Mouse (Mus musculus) skeletal muscle tissue, adult 2 months (tissue): Measurements from ENCODE around the gene Gdpd5.
A peak's percentile ranks its signal among the peaks of the same experiment; 100 is the strongest.
"Not testable (repeated sequence)": the region's sequence is repeated elsewhere in the genome, so short reads cannot be mapped to it uniquely, and the experiment has no call there.

Experiments used
- DNase-seq: peaks from one replicate; pipeline ENCODE4 v3.0.0-alpha.2; 2012; ENCODE audit warnings: low read depth, low spot score

Gdpd5 gene

GRCm38 (mm10) chr7:99474836-99475561, 93.8 kb downstream of the Gdpd5 start:
- DNase-seq = no peak

- DNase-seq = no peak
These were observed 94.3 kb downstream of the Gdpd5 start for GRCm38 (mm10) chr7:99475562-99475911.

DNA sequence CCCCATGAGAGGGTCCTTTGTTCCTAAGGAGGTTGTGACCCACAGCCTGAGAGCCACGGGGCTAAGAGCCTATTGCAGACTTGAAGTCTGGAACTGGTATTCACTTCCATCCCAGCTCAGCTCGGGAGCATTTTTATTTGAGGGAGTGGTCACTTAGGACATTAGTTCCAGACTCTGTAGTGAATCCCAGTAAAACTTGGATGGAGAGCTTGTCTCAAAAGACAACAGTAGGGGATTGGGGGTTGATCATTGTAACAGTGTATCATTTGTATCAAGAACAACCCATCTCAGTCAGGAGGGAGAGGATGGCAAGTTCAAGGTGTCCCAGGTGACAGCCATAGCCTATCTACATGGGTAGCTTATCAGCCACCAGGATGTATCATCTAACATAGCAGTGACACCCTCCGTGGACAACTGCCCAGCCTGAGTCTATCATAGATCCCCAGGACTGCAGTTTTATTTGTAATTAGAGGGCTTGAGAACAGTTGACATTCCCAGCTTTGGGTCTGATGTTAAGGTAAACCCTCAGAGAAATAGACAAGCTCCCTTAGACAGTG, 95.4 kb downstream of the Gdpd5 start:
- no peak for DNase-seq

DNA sequence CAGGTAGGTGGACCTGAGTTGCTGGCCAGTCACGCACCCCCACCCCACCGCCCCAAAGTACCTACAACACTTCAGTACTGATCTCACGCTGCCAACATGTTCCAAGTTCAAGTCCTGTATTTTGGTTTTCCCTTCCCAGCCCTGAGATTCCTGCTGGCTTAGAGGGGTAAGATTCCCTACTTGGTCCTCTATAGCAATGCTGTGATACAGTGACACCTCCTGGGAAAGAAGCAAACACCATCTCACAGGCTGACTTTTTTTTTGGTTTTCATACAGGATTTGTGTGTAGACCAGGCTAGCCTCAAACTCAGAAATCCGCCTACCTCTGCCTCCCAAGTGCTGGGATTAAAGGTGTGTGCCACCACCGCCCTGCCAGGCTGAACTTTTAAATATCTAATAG, 96.0 kb downstream of the Gdpd5 start:
- no peak for DNase-seq

GRCm38 (mm10) chr7:99482637-99483036, 101.4 kb downstream of the Gdpd5 start:
- DNase-seq = no peak

- peak; percentile 97 for DNase-seq
These were observed 102.2 kb downstream of the Gdpd5 start, which contains the start of gene Rps3 for GRCm38 (mm10) chr7:99483271-99483923. Gene Rps3 (minus strand): TSS chr7:99483738.

DNA sequence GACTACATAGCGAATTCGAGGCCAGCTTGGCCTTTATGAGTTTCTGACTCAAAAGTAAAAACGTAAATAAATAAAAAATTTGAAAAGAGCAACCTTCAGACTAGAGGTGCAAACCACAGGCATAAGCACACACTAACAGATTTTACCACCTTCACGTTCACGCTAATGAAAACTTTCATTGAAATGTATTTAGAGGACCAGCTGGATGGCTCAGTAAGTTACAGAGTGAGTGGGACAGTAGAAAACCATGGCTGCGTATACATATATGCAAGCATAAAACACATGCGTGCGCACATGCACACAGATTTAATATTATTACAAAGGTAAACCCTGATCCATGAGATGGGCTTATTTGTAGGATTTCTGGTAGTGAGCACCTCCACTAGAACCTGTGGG, 102.7 kb downstream of the Gdpd5 start:
- no peak for DNase-seq

DNA sequence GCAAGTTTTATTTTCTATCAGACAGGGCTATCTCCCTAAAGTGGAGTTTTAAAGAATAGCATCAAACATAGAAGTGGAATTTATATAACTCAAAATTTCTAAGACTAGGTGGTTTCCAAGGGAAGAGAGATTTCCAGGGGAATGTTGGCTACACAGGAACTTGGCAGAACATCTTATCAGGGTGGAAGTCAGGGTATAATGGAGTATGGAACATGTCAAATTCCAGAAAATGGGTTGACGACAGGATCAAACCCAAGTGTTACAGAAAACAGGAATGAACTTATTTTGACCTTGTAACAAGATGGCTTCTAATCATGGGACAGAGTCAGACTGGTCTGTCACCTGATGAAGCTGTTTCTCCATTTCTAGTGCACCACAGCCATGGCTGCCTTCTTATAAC, 103.5 kb downstream of the Gdpd5 start:
- DNase-seq = no peak

DNA sequence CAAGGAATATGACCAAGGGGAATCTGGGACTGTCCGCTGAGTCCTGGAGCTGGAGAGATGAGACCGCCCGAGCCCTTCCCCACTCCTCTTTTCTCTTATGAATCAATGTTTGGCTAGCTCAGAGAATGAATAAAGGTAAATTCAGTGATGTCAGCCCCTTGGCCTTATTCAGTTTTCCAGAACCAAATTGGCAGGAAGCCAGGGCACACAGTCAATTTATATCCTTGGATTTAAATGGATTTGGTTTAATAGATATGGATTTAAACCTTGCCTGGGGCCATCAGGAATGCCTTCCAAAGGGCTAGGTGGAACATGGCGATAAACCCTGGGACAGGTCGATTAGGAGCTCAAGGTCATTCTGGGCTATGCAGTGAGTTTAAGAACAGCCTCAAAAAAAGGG, 108.5 kb downstream of the Gdpd5 start:
- no peak for DNase-seq

DNA sequence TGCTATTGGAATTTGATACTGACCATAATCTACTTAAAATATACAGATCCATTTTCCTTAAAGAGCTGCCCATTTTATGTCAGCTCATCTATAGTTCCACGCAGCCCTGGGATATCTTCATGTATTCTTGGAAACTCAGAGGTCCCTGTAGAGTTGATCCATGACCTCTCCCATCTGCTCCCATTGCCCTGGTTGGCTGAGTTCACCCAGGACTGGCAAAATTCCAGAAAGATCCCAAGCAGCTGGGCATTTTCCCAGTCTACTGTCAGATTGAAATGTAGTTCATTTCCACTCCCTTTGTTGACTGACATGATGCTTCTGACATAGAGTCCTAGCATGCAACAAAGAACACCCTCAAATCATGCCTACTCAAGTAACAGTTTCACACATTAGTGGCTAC, 117.9 kb downstream of the Gdpd5 start:
- DNase-seq = no peak

GRCm38 (mm10) chr7:99500201-99500600, 119.0 kb downstream of the Gdpd5 start:
- DNase-seq = peak; percentile 60

- no peak for DNase-seq
These were observed 119.4 kb downstream of the Gdpd5 start for GRCm38 (mm10) chr7:99500655-99501054.

- DNase-seq = no peak
These were observed 119.9 kb downstream of the Gdpd5 start for GRCm38 (mm10) chr7:99501148-99501547.

DNA sequence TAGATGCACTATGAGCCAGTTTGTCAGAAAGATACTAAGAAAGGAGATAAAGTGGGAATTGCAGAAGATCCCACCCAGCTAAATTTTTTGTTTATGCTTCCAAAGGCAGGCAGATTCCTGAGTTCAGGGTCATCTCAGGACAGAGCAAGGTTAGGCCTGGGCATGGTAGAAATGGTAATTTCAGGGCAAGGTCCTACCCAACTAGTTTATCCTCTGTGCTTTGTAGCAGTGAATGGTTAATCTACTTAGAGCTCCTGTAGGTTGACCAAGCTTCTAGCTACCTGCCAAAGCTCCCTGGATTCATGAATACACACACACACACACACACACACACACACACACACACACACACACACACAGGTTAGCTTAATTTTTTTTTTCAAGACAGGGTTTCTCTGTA, 123.3 kb downstream of the Gdpd5 start:
- DNase-seq = no peak

DNA sequence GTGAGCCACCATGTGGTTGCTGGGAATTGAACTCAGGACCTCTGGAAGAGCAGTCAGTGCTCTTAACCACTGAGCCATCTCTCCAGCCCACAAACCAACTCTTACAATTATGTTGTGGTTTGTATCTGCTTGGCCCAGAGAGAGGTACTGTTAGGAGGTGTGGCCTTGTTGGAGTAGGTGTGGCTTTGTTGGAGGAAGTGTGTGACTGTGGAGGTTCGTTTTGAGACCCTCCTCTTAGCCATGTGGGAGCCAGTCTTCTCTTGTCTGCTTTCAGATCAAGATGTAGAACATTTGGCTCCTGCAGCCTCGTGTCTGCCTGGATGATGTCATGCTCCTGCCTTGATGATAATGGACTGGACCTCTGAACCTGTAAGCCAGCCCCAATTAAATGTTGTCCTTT, 127.0 kb downstream of the Gdpd5 start:
- DNase-seq = not testable (repeated sequence)

DNA sequence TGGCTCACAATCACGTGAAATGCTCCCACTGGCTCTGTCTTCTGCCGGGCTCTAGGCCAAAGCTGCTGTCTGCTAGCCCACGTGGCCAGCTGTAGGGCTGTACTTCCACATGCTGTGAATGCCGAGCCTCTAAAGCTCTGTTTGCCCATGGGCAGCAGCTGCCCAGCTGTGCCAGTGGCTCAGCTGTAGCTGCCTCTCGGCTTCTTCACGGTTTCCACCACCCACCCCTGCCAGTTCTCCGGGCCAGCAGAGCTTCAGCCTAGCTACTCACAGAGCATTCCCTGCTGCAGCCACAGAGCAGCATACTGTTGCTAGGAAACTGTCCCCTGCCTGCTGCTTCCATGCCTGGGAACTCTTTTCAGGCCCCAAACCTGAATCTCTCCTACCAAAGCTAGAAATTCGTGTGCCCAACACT, 128.9 kb downstream of the Gdpd5 start:
- DNase-seq = peak; percentile 15
